Mouse (Mus musculus) kidney, embryonic 14.5 days (tissue): ENCODE results near the gene Tmem221. TPM values are rescaled to one million over a fixed set of nuclear protein-coding genes. Genes with fewer than 3 reads are reported as not detected.
"Not testable (repeated sequence)": the region's sequence is repeated elsewhere in the genome, so short reads cannot be mapped to it uniquely, and the experiment has no call there.

Source experiments
- ATAC-seq: fragments of 200-750 bp; cut with Nextera tagmentation; 2 replicates; pipeline ENCODE4 v1.8.0; 2017; ENCODE audit warnings: moderate number of reproducible peaks, mild to moderate bottlenecking, moderate TSS enrichment, moderate library complexity; ENCODE audit not compliant: low FRiP score, low TSS enrichment
- H3K27ac ChIP-seq: fragments of 300-500 bp; sonication (generic); 2 replicates; pipeline ENCODE4 v1.5.1; 2014; ENCODE audit warnings: low read depth, mild to moderate bottlenecking, low read length, moderate library complexity, mixed read lengths
- H3K27me3 ChIP-seq: fragments of 300-500 bp; sonication (generic); 2 replicates; pipeline ENCODE4 v1.6.1; 2014; ENCODE audit warnings: mild to moderate bottlenecking, low read length; ENCODE audit not compliant: control insufficient read depth, insufficient read depth
- H3K36me3 ChIP-seq: fragments of 300-500 bp; sonication (generic); 2 replicates; pipeline ENCODE4 v1.6.1; 2014; ENCODE audit warnings: low read length, mixed read lengths; ENCODE audit not compliant: control insufficient read depth, insufficient read depth
- H3K4me1 ChIP-seq: fragments of 300-500 bp; sonication (generic); 2 replicates; pipeline ENCODE4 v1.6.1; 2014; ENCODE audit warnings: low read length, mixed read lengths; ENCODE audit not compliant: control insufficient read depth, insufficient read depth
- H3K4me2 ChIP-seq: fragments of 300-500 bp; sonication (generic); replicated peaks from 2 replicates; pipeline ENCODE4 v1.6.1; 2014; ENCODE audit warnings: low read depth, mild to moderate bottlenecking, low read length
- H3K4me3 ChIP-seq: fragments of 300-500 bp; sonication (generic); 2 replicates; pipeline ENCODE4 v1.5.1; 2014; ENCODE audit warnings: mild to moderate bottlenecking, low read length
- H3K9ac ChIP-seq: fragments of 300-500 bp; sonication (generic); 2 replicates; pipeline ENCODE4 v1.6.1; 2014; ENCODE audit warnings: low read depth, mild to moderate bottlenecking, low read length, moderate library complexity
- H3K9me3 ChIP-seq: fragments of 300-500 bp; sonication (generic); 2 replicates; pipeline ENCODE4 v1.6.1; 2016; ENCODE audit warnings: low read length; ENCODE audit not compliant: control insufficient read depth
- WGBS: fragments of 180-500 bp; shearing (Covaris S2); extraction: QIAGEN DNeasy Blood & Tissue Kit; methylation state at CpG from one replicate; pipeline ENCODE4 v1.1.7; 2014; 5-methylcytosine and 5-hydroxymethylcytosine counted together
- polyA plus RNA-seq: library from polyadenylated mRNA; unstranded; fragments of >200 nt; fragmentation: Nextera tagmentation; extraction: Ambion mirVana; gene quantifications from 2 replicates; pipeline ENCODE4 v1.2.1, GENCODE M21; 2014

Tmem221 gene
- polyA plus RNA-seq, 1 experiment from 2014 or later, result 11.2 TPM

- peaks cover 6% of the 10 kb centered on the region; the same call in 1 of the 2 replicates for H3K4me1 ChIP-seq
- H3K4me3 ChIP-seq, result no peak overlapping the region
- no peak for ATAC-seq
- H3K9me3 ChIP-seq, result no peaks in the 10 kb centered on the region
- 93% methylated on average over 11 of the region's 11 CpGs for WGBS
- peaks cover 34% of the 10 kb centered on the region for H3K36me3 ChIP-seq
- no peak overlapping the region for H3K27ac ChIP-seq
- H3K9ac ChIP-seq, result no peak overlapping the region
- no peak overlapping the region for H3K4me2 ChIP-seq
- H3K27me3 ChIP-seq, result no peaks in the 10 kb centered on the region
These were observed 13.6 kb downstream of the Tmem221 start for GRCm38 (mm10) chr8:71545053-71545452.

- H3K27ac ChIP-seq, result no peak overlapping the region
- peaks cover 34% of the 10 kb centered on the region for H3K36me3 ChIP-seq
- H3K9me3 ChIP-seq, result no peaks in the 10 kb centered on the region
- no peaks in the 10 kb centered on the region for H3K27me3 ChIP-seq
- no peak overlapping the region; the same call in 1 of the 2 replicates for H3K9ac ChIP-seq
- peak overlapping the region; percentile 87 for H3K4me2 ChIP-seq
- 83% methylated on average over 9 of the region's 9 CpGs for WGBS
- peak overlapping the region; percentile 71 for H3K4me3 ChIP-seq
- H3K4me1 ChIP-seq, result peaks cover 6% of the 10 kb centered on the region; the same call in 1 of the 2 replicates
- ATAC-seq, result no peak
These were observed 14.9 kb downstream of the Tmem221 start for GRCm38 (mm10) chr8:71543755-71544154.

DNA sequence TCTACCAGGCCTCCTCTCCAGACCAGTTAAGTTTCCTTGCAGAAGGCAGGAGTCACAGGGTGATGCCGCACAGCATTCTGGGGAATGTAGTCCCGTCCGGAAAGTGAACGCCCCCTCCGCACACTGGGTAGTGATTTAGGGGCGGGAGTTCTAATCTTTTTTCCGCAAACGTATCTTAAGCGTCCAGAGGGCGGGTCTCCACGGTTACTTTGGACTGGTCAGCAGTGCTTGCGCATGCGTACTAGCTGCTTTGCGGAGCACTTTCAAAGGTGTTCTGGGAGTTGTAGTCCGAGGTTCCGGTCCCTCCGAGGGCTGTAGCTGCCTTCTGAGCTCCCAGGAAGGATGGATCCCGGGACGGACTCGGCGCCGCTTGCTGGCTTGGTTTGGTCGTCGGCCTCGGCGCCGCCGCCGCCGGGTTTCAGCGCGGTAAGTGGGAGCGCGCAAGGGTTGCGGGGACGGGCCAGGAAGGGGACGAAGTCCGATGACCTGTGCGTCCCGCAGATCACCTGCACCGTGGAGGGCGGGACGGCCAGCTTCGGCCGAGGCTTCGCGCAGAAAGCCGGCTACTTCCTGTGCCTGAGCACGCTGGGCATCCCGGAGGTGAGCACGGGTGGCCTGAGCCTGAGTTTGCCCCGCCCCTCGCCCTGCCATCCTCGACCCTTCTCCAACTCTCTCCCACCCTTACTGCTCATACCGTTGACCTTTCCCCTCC, 15.9 kb downstream of the Tmem221 start, which contains the start of gene Mvb12a:
Gene Mvb12a (plus strand): TSS at position 291 of the 712 bp plus-strand sequence.
- WGBS, result under 1% methylated on average over 55 of the region's 55 CpGs
- peak within 1 kb of the TSS; percentile 71 for H3K4me3 ChIP-seq
- H3K9ac ChIP-seq, result peak within 1 kb of the TSS; percentile 71
- peak; percentile 95 for ATAC-seq
- no peaks in the 10 kb centered on the region for H3K27me3 ChIP-seq
- H3K9me3 ChIP-seq, result no peaks in the 10 kb centered on the region
- peak within 1 kb of the TSS; percentile 87 for H3K4me2 ChIP-seq
- H3K27ac ChIP-seq, result peak within 1 kb of the TSS; percentile 14; the same call in 1 of the 2 replicates
- peaks cover 25% of the 10 kb centered on the region for H3K36me3 ChIP-seq
- peaks cover 6% of the 10 kb centered on the region; the same call in 1 of the 2 replicates for H3K4me1 ChIP-seq

GRCm38 (mm10) chr8:71537028-71537867, 21.4 kb downstream of the Tmem221 start, which contains the start of gene Bst2:
Bst2 (minus strand) TSS chr8:71537456.
- H3K36me3 ChIP-seq, result no peaks in the 10 kb centered on the region
- H3K9ac ChIP-seq, result peak within 1 kb of the TSS; percentile 24; the same call in 1 of the 2 replicates
- H3K4me1 ChIP-seq, result 0 out of 2 replicates have a peak, but pooled peaks cover 5% of the 10 kb centered on the region
- H3K27me3 ChIP-seq, result no peaks in the 10 kb centered on the region
- peak within 1 kb of the TSS; percentile 59; the same call in 1 of the 2 replicates for H3K27ac ChIP-seq
- no peaks in the 10 kb centered on the region for H3K9me3 ChIP-seq
- 2% methylated on average over 37 of the region's 37 CpGs for WGBS
- H3K4me2 ChIP-seq, result peak within 1 kb of the TSS; percentile 50
- peak; percentile 71 for ATAC-seq
- H3K4me3 ChIP-seq, result peak within 1 kb of the TSS; percentile 34

DNA sequence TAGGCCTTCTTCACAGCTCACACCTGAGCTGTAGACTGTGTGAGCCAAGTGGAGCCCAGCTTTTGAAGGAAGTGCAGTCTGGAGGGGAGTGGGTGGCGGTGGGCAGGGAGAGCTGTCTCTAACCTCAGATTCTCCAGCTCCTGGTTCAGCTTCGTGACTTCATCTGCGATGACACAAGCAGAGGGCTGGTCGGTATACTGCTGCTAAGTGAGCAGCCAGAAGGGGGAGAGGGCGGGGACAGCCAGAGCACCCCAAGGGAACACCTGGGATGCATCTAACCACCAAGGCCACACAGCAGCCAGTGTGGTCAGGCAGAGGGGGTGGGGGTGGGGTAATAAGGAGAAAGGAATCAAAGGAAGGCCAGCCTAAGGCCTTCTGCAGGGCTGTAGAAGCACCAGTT, 23.0 kb downstream of the Tmem221 start:
- 0 out of 2 replicates have a peak overlapping the region, but pooled peaks have one; percentile 12 for H3K9ac ChIP-seq
- no peak overlapping the region for H3K4me3 ChIP-seq
- 0 out of 2 replicates have a peak, but pooled peaks cover 8% of the 10 kb centered on the region for H3K4me1 ChIP-seq
- H3K9me3 ChIP-seq, result no peaks in the 10 kb centered on the region
- 67% methylated on average over 5 of the region's 5 CpGs for WGBS
- H3K4me2 ChIP-seq, result 0 out of 2 replicates have a peak overlapping the region, but pooled peaks have one; percentile 17
- H3K27me3 ChIP-seq, result no peaks in the 10 kb centered on the region
- H3K36me3 ChIP-seq, result no peaks in the 10 kb centered on the region
- no peak overlapping the region for H3K27ac ChIP-seq
- peak; percentile 19; the same call in 1 of the 2 replicates for ATAC-seq

GRCm38 (mm10) chr8:71534263-71534810, 24.3 kb downstream of the Tmem221 start:
- no peak overlapping the region for H3K27ac ChIP-seq
- 29% methylated on average over 3 of the region's 3 CpGs for WGBS

GRCm38 (mm10) chr8:71530735-71531467, 27.8 kb downstream of the Tmem221 start:
- not testable (repeated sequence) for H3K4me3 ChIP-seq, ATAC-seq, H3K36me3 ChIP-seq, H3K4me2 ChIP-seq, H3K9ac ChIP-seq, H3K27me3 ChIP-seq, H3K9me3 ChIP-seq
- 64% methylated on average over 5 of the region's 12 CpGs for WGBS
- H3K4me1 ChIP-seq, result peaks cover 18% of the 10 kb centered on the region; the same call in 1 of the 2 replicates
- H3K27ac ChIP-seq, result 0 out of 2 replicates have a peak overlapping the region, but pooled peaks have one; percentile 7

More at GRCm38 (mm10) chr8:71534263-71534810, 24.3 kb downstream of the Tmem221 start:
- Histone ChIP-seq H3K4me1 (0 out of 2 replicates have a peak, but pooled peaks cover 11% of the 10 kb centered on the region), H3K27me3 (no peaks in the 10 kb centered on the region), H3K9ac (no peak overlapping the region), H3K4me3 (no peak overlapping the region), H3K36me3 (no peaks in the 10 kb centered on the region), H3K4me2 (no peak overlapping the region), H3K9me3 (no peaks in the 10 kb centered on the region)
- ATAC-seq, result no peak
